Mouse (Mus musculus) CH12.LX (cell line): ENCODE results near the gene Asb16. TPM values are rescaled to one million over a fixed set of nuclear protein-coding genes. Genes with fewer than 3 reads are reported as not detected.

Source experiments
- DNase-seq: peaks from one replicate; pipeline ENCODE4 v3.0.0-alpha.2; 2013; ENCODE audit errors: extremely low read depth
- H3K27ac ChIP-seq: 2 replicates; pipeline ENCODE4 v1.5.1; 2012; ENCODE audit warnings: low read depth, mild to moderate bottlenecking, control low read depth, moderate library complexity; ENCODE audit not compliant: insufficient read depth
- H3K27me3 ChIP-seq: replicated peaks from 2 replicates; pipeline ENCODE3; 2012; ENCODE audit warnings: inconsistent platforms
- H3K36me3 ChIP-seq, 2 experiments: replicated peaks in 1 of 2; 2 replicates each; pipeline versions ENCODE3 to v1.6.1; 2012; ENCODE audit warnings: inconsistent platforms in 1 of 2, low read length in 1 of 2, mild to moderate bottlenecking in 1 of 2, mixed read lengths in 1 of 2, moderate library complexity in 1 of 2; ENCODE audit not compliant: control insufficient read depth in 1 of 2, insufficient read depth in 1 of 2
- H3K4me1 ChIP-seq, 2 experiments: 2 replicates each; pipeline ENCODE4 v1.6.1; 2012; ENCODE audit warnings: inconsistent platforms in 1 of 2, moderate library complexity in 1 of 2; ENCODE audit not compliant: insufficient read depth in 2 of 2, control insufficient read depth in 1 of 2
- H3K4me2 ChIP-seq: 2 replicates; pipeline ENCODE4 v1.6.1; 2012; ENCODE audit warnings: low read depth, mild to moderate bottlenecking, control low read depth; ENCODE audit not compliant: poor library complexity, insufficient read depth, severe bottlenecking
- H3K4me3 ChIP-seq, 3 experiments: fragments of 150-350 bp in 1 of 3; sonication (generic) in 1 of 3; replicated peaks in 1 of 3; 2 replicates each; pipeline versions ENCODE3 to v1.5.1; 2011 to 2012; ENCODE audit warnings: low read depth in 2 of 3, low read length in 2 of 3, mild to moderate bottlenecking in 2 of 3, moderate library complexity in 2 of 3, control low read depth in 1 of 3, improper control_type of control experiment in 1 of 3, inconsistent platforms in 1 of 3, mixed read lengths in 1 of 3; ENCODE audit not compliant: poor library complexity in 1 of 3
- H3K79me2 ChIP-seq: replicated peaks from 2 replicates; pipeline ENCODE4 v1.6.1; 2012; ENCODE audit warnings: mild to moderate bottlenecking, moderate library complexity; ENCODE audit not compliant: control insufficient read depth, poor library complexity, insufficient read depth, severe bottlenecking; ENCODE audit errors: extremely low read depth
- H3K9ac ChIP-seq: 2 replicates; pipeline ENCODE4 v1.6.1; 2012; ENCODE audit warnings: low read depth, mild to moderate bottlenecking, control low read depth, moderate library complexity; ENCODE audit not compliant: insufficient read depth
- H3K9me3 ChIP-seq: replicated peaks from 2 replicates; pipeline ENCODE3; 2012; ENCODE audit warnings: low read length, inconsistent platforms, mixed read lengths
- CHD1 ChIP-seq: IDR thresholded peaks from 2 replicates; pipeline ENCODE4 v1.6.1; 2012; ENCODE audit warnings: low read depth, low read length, improper control_type of control experiment, inconsistent platforms
- CHD2 ChIP-seq: IDR thresholded peaks from 2 replicates; pipeline ENCODE4 v1.6.1; 2011; ENCODE audit warnings: low read length, improper control_type of control experiment
- CTCF ChIP-seq, 2 experiments: IDR thresholded peaks in 1 of 2; conservative IDR thresholded peaks in 1 of 2; 2 replicates each; pipeline ENCODE4 v1.5.1; 2011 to 2012; ENCODE audit warnings: low read depth in 2 of 2, low read length in 2 of 2, improper control_type of control experiment in 1 of 2, inconsistent platforms in 1 of 2, mild to moderate bottlenecking in 1 of 2, moderate library complexity in 1 of 2
- E2F4 ChIP-seq: IDR thresholded peaks from 2 replicates; pipeline ENCODE4 v1.6.1; 2011; ENCODE audit warnings: low read depth, low read length, improper control_type of control experiment; ENCODE audit not compliant: insufficient replicate concordance
- ELF1 ChIP-seq: IDR thresholded peaks from 2 replicates; pipeline ENCODE4 v1.6.1; 2014; ENCODE audit warnings: low read depth, mild to moderate bottlenecking, inconsistent platforms, low read length, improper control_type of control experiment
- HCFC1 ChIP-seq: IDR thresholded peaks from 2 replicates; pipeline ENCODE4 v1.6.1; 2012; ENCODE audit warnings: low read depth, mild to moderate bottlenecking, inconsistent platforms, low read length, improper control_type of control experiment
- IRF4 ChIP-seq: IDR thresholded peaks from 2 replicates; pipeline ENCODE4 v1.6.1; 2014; ENCODE audit warnings: low read depth, mild to moderate bottlenecking, inconsistent platforms, low read length, improper control_type of control experiment
- JUN ChIP-seq: IDR thresholded peaks from 2 replicates; pipeline ENCODE4 v1.6.1; 2011; ENCODE audit warnings: low read depth, mild to moderate bottlenecking, low read length, improper control_type of control experiment, moderate library complexity; ENCODE audit not compliant: insufficient read depth
- JUND ChIP-seq: conservative IDR thresholded peaks from 2 replicates; pipeline ENCODE4 v1.6.1; 2011; ENCODE audit warnings: low read depth, low read length, improper control_type of control experiment
- KAT2A ChIP-seq: IDR thresholded peaks from 2 replicates; pipeline ENCODE4 v1.6.1; 2012; ENCODE audit warnings: low read length, improper control_type of control experiment, inconsistent platforms; ENCODE audit not compliant: insufficient replicate concordance
- MAFK ChIP-seq: IDR thresholded peaks from 2 replicates; pipeline ENCODE4 v1.6.1; 2011; ENCODE audit warnings: low read length, improper control_type of control experiment; ENCODE audit not compliant: insufficient replicate concordance
- MAX ChIP-seq: IDR thresholded peaks from 2 replicates; pipeline ENCODE4 v1.6.1; 2011; ENCODE audit warnings: low read length, improper control_type of control experiment
- MAZ ChIP-seq: IDR thresholded peaks from 2 replicates; pipeline ENCODE4 v1.6.1; 2012; ENCODE audit warnings: low read depth, mild to moderate bottlenecking, inconsistent platforms, low read length, improper control_type of control experiment, moderate library complexity
- MEF2A ChIP-seq: IDR thresholded peaks from 2 replicates; pipeline ENCODE4 v1.6.1; 2014; ENCODE audit warnings: low read depth, mild to moderate bottlenecking, inconsistent platforms, low read length, improper control_type of control experiment, borderline replicate concordance
- MXI1 ChIP-seq: IDR thresholded peaks from 2 replicates; pipeline ENCODE4 v1.6.1; 2011; ENCODE audit warnings: mild to moderate bottlenecking, low read depth, low read length, improper control_type of control experiment
- MYC ChIP-seq: IDR thresholded peaks from 2 replicates; pipeline ENCODE4 v1.6.1; 2011; ENCODE audit warnings: low read depth, mild to moderate bottlenecking, improper control_type of control experiment, low read length
- NELFE ChIP-seq: IDR thresholded peaks from 2 replicates; pipeline ENCODE4 v1.6.1; 2011; ENCODE audit warnings: low read depth, low read length, improper control_type of control experiment
- PAX5 ChIP-seq: IDR thresholded peaks from 2 replicates; pipeline ENCODE4 v1.6.1; 2012; ENCODE audit warnings: low read length, inconsistent platforms, mixed read lengths
- POLR2AphosphoS2 ChIP-seq: IDR thresholded peaks from 2 replicates; pipeline ENCODE4 v1.6.1; 2011; ENCODE audit warnings: low read depth, low read length, improper control_type of control experiment
- RCOR1 ChIP-seq: conservative IDR thresholded peaks from 2 replicates; pipeline ENCODE4 v1.6.1; 2012; ENCODE audit warnings: low read depth, mild to moderate bottlenecking, inconsistent platforms, low read length, improper control_type of control experiment
- SMC3 ChIP-seq: IDR thresholded peaks from 2 replicates; pipeline ENCODE4 v1.6.1; 2011; ENCODE audit warnings: low read depth, low read length, improper control_type of control experiment
- TBP ChIP-seq: conservative IDR thresholded peaks from 2 replicates; pipeline ENCODE4 v1.6.1; 2011; ENCODE audit warnings: low read depth, low read length, improper control_type of control experiment
- TCF12 ChIP-seq: IDR thresholded peaks from 2 replicates; pipeline ENCODE4 v1.6.1; 2014; ENCODE audit warnings: low read depth, mild to moderate bottlenecking, inconsistent platforms, low read length, improper control_type of control experiment
- USF1 ChIP-seq: IDR thresholded peaks from 2 replicates; pipeline ENCODE4 v1.6.1; 2014; ENCODE audit warnings: low read depth, mild to moderate bottlenecking, inconsistent platforms, low read length, improper control_type of control experiment
- USF2 ChIP-seq: conservative IDR thresholded peaks from 2 replicates; pipeline ENCODE4 v1.6.1; 2011; ENCODE audit warnings: low read depth, low read length, improper control_type of control experiment
- ZKSCAN1 ChIP-seq: IDR thresholded peaks from 2 replicates; pipeline ENCODE4 v1.6.1; 2012; ENCODE audit warnings: low read depth, inconsistent platforms, low read length, improper control_type of control experiment, borderline replicate concordance
- ZMIZ1 ChIP-seq: IDR thresholded peaks from 2 replicates; pipeline ENCODE4 v1.6.1; 2012; ENCODE audit warnings: low read depth, mild to moderate bottlenecking, inconsistent platforms, low read length, improper control_type of control experiment
- ZNF384 ChIP-seq: IDR thresholded peaks from 2 replicates; pipeline ENCODE4 v1.6.1; 2012; ENCODE audit warnings: low read depth, low read length, improper control_type of control experiment, inconsistent platforms
- dilution Hi-C: fragments of 300-500 bp; cut with MboI; formaldehyde crosslinking; loops from 2 replicates; pipeline ENCODE4 v1.14.3; 2020; ENCODE audit warnings: low sequenced_read_pairs; ENCODE audit not compliant: extremely low pct_unique_long_range_greater_than_20kb, extremely low pct_ligation_motif_present
- in situ Hi-C: fragments of 300-500 bp; cut with MboI; formaldehyde crosslinking; loops from 3 replicates; pipeline ENCODE4 v1.14.3; 2019; ENCODE audit warnings: low sequenced_read_pairs, low pct_ligation_motif_present, low pct_unique_long_range_greater_than_20kb, mixed read lengths
- polyA plus RNA-seq: library from polyadenylated mRNA; unstranded; fragments of >175 nt; gene quantifications from 2 replicates; pipeline ENCODE4 v1.2.1, GENCODE M21; 2012; ENCODE audit warnings: low read depth; ENCODE audit not compliant: insufficient read length
- total RNA-seq, 2 experiments: library from RNA; depleted of rRNA; stranded (reverse); fragments of 300-350 nt in 1 of 2; fragments of >200 nt in 1 of 2; gene quantifications; 2 replicates each; pipeline ENCODE4 v1.2.3; 2012 to 2014

Asb16 gene
- total RNA-seq (2012; rRNA removed) (0.04 TPM in 1 of 2 replicates, not detected in the other), total RNA-seq (2014; rRNA removed) (not detected in 2 replicates), polyA plus RNA-seq (not detected in 2 replicates)

GRCm38 (mm10) chr11:102268520-102269244 is at the start of gene Asb16:
TSS of gene Asb16 (plus strand) at chr11:102268743.
- in situ Hi-C loops = no loop called here
- H3K4me3 ChIP-seq = no peak within 1 kb of the TSS
- no peak for TF ChIP-seq MYC
- TF ChIP-seq MEF2A = no peak
- no peak for TF ChIP-seq MAFK
- no peak for TF ChIP-seq PAX5
- TF ChIP-seq JUN = no peak
- TF ChIP-seq SMC3 = no peak
- TF ChIP-seq USF2 = no peak
- no peak for TF ChIP-seq USF1
- no peak for TF ChIP-seq RCOR1
- TF ChIP-seq CHD1 = no peak
- TF ChIP-seq MXI1 = no peak
- TF ChIP-seq, all 38 proteins: peak for 0
- Histone ChIP-seq H3K27me3 (peaks cover 10% of the 10 kb centered on the region), H3K4me1 (peaks cover 0 to 15% of the 10 kb centered on the region in 2 experiments; a peak in 2 of 4 replicates), H3K27ac (no peak within 1 kb of the TSS), H3K4me2 (peak within 1 kb of the TSS; percentile 23; the same call in 1 of the 2 replicates), H3K9me3 (no peaks in the 10 kb centered on the region), H3K9ac (no peak within 1 kb of the TSS), H3K79me2 (no peaks in the 10 kb centered on the region), H3K36me3 (peaks cover 14 to 25% of the 10 kb centered on the region in 2 experiments)
- dilution Hi-C loops = no loop called here
- no peak for DNase-seq

- dilution Hi-C loops (no loop called here), in situ Hi-C loops (no loop called here)
- no peaks in the 10 kb centered on the region for H3K27me3 ChIP-seq
- peaks cover 0 to 3% of the 10 kb centered on the region in 2 experiments for H3K36me3 ChIP-seq
- H3K4me2 ChIP-seq = peak overlapping the region; percentile 78
- peak; percentile 96 for DNase-seq
- 0 out of 2 replicates have a peak, but pooled peaks cover 2% of the 10 kb centered on the region for H3K79me2 ChIP-seq
- peaks cover 48 to 98% of the 10 kb centered on the region in 2 experiments for H3K4me1 ChIP-seq
- peak overlapping the region; percentile 59 to 79 (median 60) for H3K4me3 ChIP-seq
- peak overlapping the region; percentile 29 for H3K27ac ChIP-seq
- no peaks in the 10 kb centered on the region for H3K9me3 ChIP-seq
- peak overlapping the region; percentile 13 for H3K9ac ChIP-seq
- TF ChIP-seq E2F4 = no peak
- TF ChIP-seq JUND = no peak
- no peak for TF ChIP-seq ZMIZ1
- no peak for TF ChIP-seq PAX5
- TF ChIP-seq MAX = peak; percentile 42; the same call in 1 of the 2 replicates
- 0 out of 2 replicates have a peak, but pooled peaks have one; percentile 30 for TF ChIP-seq KAT2A
- 0 out of 2 replicates have a peak, but pooled peaks have one; percentile 45 for TF ChIP-seq MAFK
- peak; percentile 95 for TF ChIP-seq TCF12
- TF ChIP-seq ZKSCAN1 = no peak
- TF ChIP-seq CTCF (conservative IDR thresholded peaks at IDR 0.05 in 1 of 2, IDR thresholded peaks at IDR 0.05 in 1 of 2; ENCODE audit: low read depth in 2 of 2, low read length in 2 of 2) = 0 out of 4 replicates have a peak, but pooled peaks of 1 of the 2 experiments have one; percentile 0
- TF ChIP-seq ELF1 = peak; percentile 65
- 0 out of 2 replicates have a peak, but pooled peaks have one; percentile 23 for TF ChIP-seq ZNF384
- peak; percentile 86 for TF ChIP-seq IRF4
- peak; percentile 93 for TF ChIP-seq MAZ
- peak; percentile 54 for TF ChIP-seq HCFC1
- TF ChIP-seq CHD2 = peak; percentile 95
- TF ChIP-seq USF1 = no peak
- no peak for TF ChIP-seq POLR2AphosphoS2
- no peak; the same call in 1 of the 2 replicates for TF ChIP-seq RCOR1
- TF ChIP-seq JUN = no peak
- peak; percentile 100 for TF ChIP-seq MEF2A
- peak; percentile 66; the same call in 1 of the 2 replicates for TF ChIP-seq NELFE
- TF ChIP-seq SMC3 = peak; percentile 28; the same call in 1 of the 2 replicates
- no peak for TF ChIP-seq CHD1
- peak; percentile 76; the same call in 1 of the 2 replicates for TF ChIP-seq TBP
Observed at GRCm38 (mm10) chr11:102218783-102219182, 49.8 kb upstream of the Asb16 start.
